Mouse (Mus musculus): Measurements from ENCODE around the gene Actg2.

Gene Actg2

GRCm38 (mm10) chr6:83479193-83479592 lies 56.9 kb downstream of the Actg2 start:
- DNase-seq (ENCODE audit: low read depth): no peak

GRCm38 (mm10) chr6:83478628-83479027 lies 57.4 kb downstream of the Actg2 start:
- DNase-seq (ENCODE audit: low read depth): no peak

GRCm38 (mm10) chr6:83478217-83478616 lies 57.8 kb downstream of the Actg2 start:
- DNase-seq (ENCODE audit: low read depth): peak; percentile 35

GRCm38 (mm10) chr6:83475431-83475830 lies 60.6 kb downstream of the Actg2 start:
- no peak for DNase-seq (ENCODE audit: low read depth)

- no peak for DNase-seq (ENCODE audit: low read depth)
Measured at GRCm38 (mm10) chr6:83473240-83473639, 62.8 kb downstream of the Actg2 start.

GRCm38 (mm10) chr6:83471739-83472138 lies 64.3 kb downstream of the Actg2 start:
- no peak for DNase-seq (ENCODE audit: low read depth)

GRCm38 (mm10) chr6:83464011-83464410 lies 72.1 kb downstream of the Actg2 start:
- no peak for DNase-seq (ENCODE audit: low read depth)
